Mouse (Mus musculus) liver, postnatal 0 days (tissue): ENCODE results near the gene Serpinc1.

Experiments
- CTCF ChIP-seq: sonication (generic); IDR thresholded peaks from 2 replicates; pipeline ENCODE4 v1.5.1; 2016; ENCODE audit warnings: antibody characterized with exemption, low read depth
- EP300 ChIP-seq: IDR thresholded peaks from 2 replicates; pipeline ENCODE4 v1.6.1; 2016; ENCODE audit warnings: antibody characterized with exemption, low read depth, mild to moderate bottlenecking

DNA sequence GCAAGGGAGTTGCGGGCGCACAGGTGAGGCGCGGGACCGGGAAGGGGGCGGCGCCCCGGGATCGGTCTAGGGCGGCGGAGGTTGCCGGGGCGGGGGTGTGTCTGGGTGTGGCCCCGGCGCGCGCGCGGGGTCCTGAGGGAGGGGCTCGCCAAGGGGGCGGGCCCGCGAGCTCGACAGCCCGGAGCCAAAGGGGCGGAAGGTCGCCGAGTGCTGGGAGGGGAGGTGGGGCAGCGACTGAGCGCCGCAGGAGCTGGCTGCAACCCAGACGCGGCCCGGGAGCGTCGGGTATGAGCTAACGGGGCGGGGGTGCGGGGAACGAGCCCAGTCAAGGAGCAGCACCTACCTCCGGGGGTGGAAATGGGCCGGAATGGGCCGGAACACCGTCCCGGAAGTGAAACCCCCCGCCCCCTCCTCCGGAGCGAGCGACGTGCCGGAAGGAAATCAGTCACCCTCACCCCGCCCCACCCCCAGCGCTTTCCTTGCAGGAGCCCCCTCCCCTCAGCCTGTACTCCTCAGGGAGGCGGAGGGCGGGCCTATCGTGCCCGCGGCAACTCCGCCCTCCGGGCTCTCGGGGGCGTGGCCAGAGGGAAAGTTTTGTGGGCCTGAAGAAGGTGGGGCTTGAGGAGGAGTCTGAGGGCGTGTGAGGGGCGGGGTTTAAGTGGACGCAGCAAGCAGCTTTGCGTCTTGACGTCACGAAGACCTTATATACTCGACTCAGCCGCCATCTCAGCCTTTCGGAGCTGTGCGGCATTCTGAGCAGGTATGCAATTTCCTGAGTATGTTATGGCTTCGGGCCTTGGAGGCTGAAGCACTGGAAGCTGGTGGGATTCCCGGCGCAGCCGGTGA, 56.3 kb downstream of the Serpinc1 start, which contains the start of gene Zbtb37:
- TF ChIP-seq CTCF (no peak), EP300 (no peak; the same call in 1 of the 2 replicates)
